1 mouse cellular context compared by ENCODE assay signal in the genomic region with DNA sequence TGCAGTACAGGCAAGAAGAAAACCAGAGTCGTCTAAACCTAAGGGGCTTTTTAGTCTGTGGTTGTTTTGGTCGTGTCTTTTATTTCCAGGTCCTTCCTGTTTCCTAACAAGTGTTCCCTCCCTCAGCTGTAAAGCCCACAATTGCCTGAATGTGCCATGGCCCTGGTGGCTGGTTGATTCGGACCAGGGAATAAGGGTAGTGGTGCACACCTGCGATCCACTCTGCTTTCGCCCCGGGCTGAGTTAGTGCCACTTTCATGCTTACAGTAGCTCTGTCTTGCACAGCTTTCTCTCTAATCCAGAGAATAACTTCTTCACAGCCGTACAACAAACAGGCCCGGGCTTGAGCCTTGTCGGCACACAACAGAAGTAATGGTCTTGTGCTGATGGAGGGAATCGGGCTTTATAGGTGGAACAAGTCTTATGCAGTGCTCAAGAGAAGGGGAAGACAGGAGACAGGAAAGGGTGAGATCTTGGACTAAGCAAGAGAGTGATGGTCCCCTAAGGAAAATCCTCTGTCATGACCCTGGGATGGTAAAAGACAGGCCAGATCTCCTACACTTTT.
TF ChIP-seq lines count a peak whose summit lies in the region.

No protein-coding gene starts in this region.

TF ChIP-seq in ES-E14, 5 proteins besides CTCF, POLR2A, EP300 and RAD21:
- no peak for TF ChIP-seq MAFK (IDR thresholded peaks at IDR 0.05; ENCODE audit: insufficient read depth, low read depth, low read length)
- TF ChIP-seq ZNF384 (IDR thresholded peaks at IDR 0.05; ENCODE audit: low read depth, low read length): no peak
- no peak for TF ChIP-seq ZC3H11A (IDR thresholded peaks at IDR 0.05; ENCODE audit: borderline replicate concordance, low read depth, low read length)
